Mouse (Mus musculus) cerebellum, postnatal 25 days (tissue): ENCODE measurements around the gene Psg25.
"Not testable (repeated sequence)": the region's sequence is repeated elsewhere in the genome, so short reads cannot be mapped to it uniquely, and the experiment has no call there.

Experiments used
- DNase-seq, 2 experiments: peaks; one replicate each; pipeline ENCODE4 v3.0.0; 2021; ENCODE audit warnings: mixed read lengths in 2 of 2

Psg25 gene

GRCm38 (mm10) chr7:18532169-18532568 is at the start of gene Psg25:
TSS of gene Psg25 (minus strand) at chr7:18532269.
- DNase-seq: no peak

GRCm38 (mm10) chr7:18567205-18567604 is 35.1 kb upstream of the Psg25 start, which contains the start of gene Psg27:
TSS of gene Psg27 (minus strand) at chr7:18567305.
- DNase-seq: no peak

- no peak for DNase-seq
Observed at GRCm38 (mm10) chr7:18559850-18560249, 27.8 kb upstream of the Psg25 start.

GRCm38 (mm10) chr7:18555751-18556150 is 23.7 kb upstream of the Psg25 start:
- DNase-seq: not testable (repeated sequence)

GRCm38 (mm10) chr7:18533420-18533819 is 1.4 kb upstream of the Psg25 start:
- no peak for DNase-seq

GRCm38 (mm10) chr7:18524668-18525067 is 7.4 kb downstream of the Psg25 start:
- DNase-seq: no peak

GRCm38 (mm10) chr7:18512848-18513247 is 19.2 kb downstream of the Psg25 start:
- not testable (repeated sequence) for DNase-seq

- not testable (repeated sequence) for DNase-seq
Observed at GRCm38 (mm10) chr7:18512417-18512816, 19.7 kb downstream of the Psg25 start.

GRCm38 (mm10) chr7:18511479-18511878 is 20.6 kb downstream of the Psg25 start:
- DNase-seq: no peak

GRCm38 (mm10) chr7:18484077-18484476 is 48.0 kb downstream of the Psg25 start, which contains the start of gene Psg26:
TSS of gene Psg26 (minus strand) at chr7:18484177.
- no peak for DNase-seq
